Mouse (Mus musculus) midbrain, embryonic 16.5 days (tissue): ENCODE measurements around the gene 4930562C15Rik. TPM values are rescaled to one million over a fixed set of nuclear protein-coding genes. Genes with fewer than 3 reads are reported as not detected.

Experiments
- ATAC-seq: fragments of 200-750 bp; cut with Nextera tagmentation; 2 replicates; pipeline ENCODE4 v1.8.0; 2017; ENCODE audit warnings: moderate TSS enrichment
- H3K27ac ChIP-seq: fragments of 300-500 bp; sonication (generic); 2 replicates; pipeline ENCODE4 v1.5.1; 2014; ENCODE audit warnings: mild to moderate bottlenecking, low read length, mixed read lengths
- H3K27me3 ChIP-seq: fragments of 300-500 bp; sonication (generic); 2 replicates; pipeline ENCODE4 v1.6.1; 2014; ENCODE audit warnings: low read depth, low read length, mixed read lengths; ENCODE audit not compliant: control insufficient read depth, insufficient read depth
- H3K36me3 ChIP-seq: fragments of 300-500 bp; sonication (generic); 2 replicates; pipeline ENCODE4 v1.6.1; 2014; ENCODE audit warnings: mild to moderate bottlenecking, low read length, moderate library complexity, mixed read lengths; ENCODE audit not compliant: control insufficient read depth, insufficient read depth
- H3K4me1 ChIP-seq: fragments of 300-500 bp; sonication (generic); 2 replicates; pipeline ENCODE4 v1.6.1; 2014; ENCODE audit warnings: mild to moderate bottlenecking, low read length, mixed read lengths; ENCODE audit not compliant: control insufficient read depth, insufficient read depth
- H3K4me2 ChIP-seq: fragments of 300-500 bp; sonication (generic); 2 replicates; pipeline ENCODE4 v1.6.1; 2014; ENCODE audit warnings: mild to moderate bottlenecking, low read length, mixed read lengths
- H3K4me3 ChIP-seq: fragments of 300-500 bp; sonication (generic); 2 replicates; pipeline ENCODE4 v1.5.1; 2014; ENCODE audit warnings: low read depth, mild to moderate bottlenecking, low read length, moderate library complexity, mixed read lengths
- H3K9ac ChIP-seq: fragments of 300-500 bp; sonication (generic); 2 replicates; pipeline ENCODE4 v1.6.1; 2014; ENCODE audit warnings: low read depth, low read length, mixed read lengths
- H3K9me3 ChIP-seq: fragments of 300-500 bp; sonication (generic); replicated peaks from 2 replicates; pipeline ENCODE4 v1.6.1; 2014; ENCODE audit warnings: mild to moderate bottlenecking, low read length, mixed read lengths; ENCODE audit not compliant: control insufficient read depth, poor library complexity, severe bottlenecking
- WGBS: fragments of 180-500 bp; shearing (Covaris S2); extraction: QIAGEN DNeasy Blood & Tissue Kit; methylation state at CpG from one replicate; pipeline ENCODE4 v1.1.7; 2014; 5-methylcytosine and 5-hydroxymethylcytosine counted together
- polyA plus RNA-seq: library from polyadenylated mRNA; unstranded; fragments of >200 nt; fragmentation: Nextera tagmentation; extraction: Ambion mirVana; gene quantifications from 2 replicates; pipeline ENCODE4 v1.2.1, GENCODE M21; 2015

Gene 4930562C15Rik
- polyA plus RNA-seq, 1 experiment from 2014 or later, result 0.26 TPM

DNA sequence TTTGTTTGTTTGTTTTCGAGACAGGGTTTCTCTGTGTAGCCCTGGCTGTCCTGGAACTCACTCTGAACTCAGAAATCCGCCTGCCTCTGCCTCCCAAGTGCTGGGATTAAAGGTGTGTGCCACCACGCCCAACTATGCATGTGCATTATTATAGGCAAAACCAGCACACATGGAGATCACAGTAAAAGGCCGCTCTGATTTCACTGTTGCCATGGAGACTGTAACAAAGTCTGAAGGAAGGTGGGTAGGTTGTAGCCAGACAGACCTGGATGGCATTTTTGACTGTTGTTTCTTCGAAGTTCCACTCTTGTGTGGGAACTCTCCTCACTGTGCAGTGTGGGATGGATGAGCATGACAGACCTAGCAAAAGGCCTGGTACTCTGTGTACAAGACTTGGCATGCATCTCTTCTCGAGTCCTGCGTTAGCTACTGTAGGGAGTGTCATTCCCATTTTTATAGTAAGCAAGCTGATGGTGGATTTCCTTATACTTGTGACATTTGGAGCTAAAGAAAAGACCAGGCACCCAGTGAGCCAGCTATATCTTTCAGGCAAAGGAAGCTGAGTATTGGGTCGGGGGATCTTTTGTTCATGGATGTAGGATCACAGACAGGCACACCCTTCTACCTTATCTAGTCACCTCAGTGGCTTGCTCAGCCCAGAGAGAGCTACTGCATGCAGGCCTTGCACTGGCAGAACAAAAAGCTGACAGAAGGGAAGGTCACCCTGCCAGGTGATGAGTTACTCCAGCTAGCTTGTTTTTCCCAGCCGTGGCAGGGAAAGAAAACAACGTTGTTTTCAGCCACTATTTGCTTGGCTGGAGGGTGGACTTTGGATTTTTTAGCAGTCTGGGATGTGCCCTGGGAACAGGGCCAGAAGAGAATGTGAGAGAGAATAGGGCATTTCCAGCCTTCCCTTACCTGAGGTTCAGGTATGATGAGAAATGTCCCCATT, 46.5 kb downstream of the 4930562C15Rik start:
- WGBS, result 74% methylated on average over 10 of the region's 10 CpGs
- ATAC-seq, result no peak
- H3K4me2 ChIP-seq, result peak overlapping the region; percentile 92
- no peaks in the 10 kb centered on the region for H3K36me3 ChIP-seq
- peak overlapping the region; percentile 85 for H3K9ac ChIP-seq
- peak overlapping the region; percentile 94; the same call in 1 of the 2 replicates for H3K27ac ChIP-seq
- no peaks in the 10 kb centered on the region for H3K9me3 ChIP-seq
- peak overlapping the region; percentile 83 for H3K4me3 ChIP-seq
- peaks cover 29% of the 10 kb centered on the region for H3K4me1 ChIP-seq
- H3K27me3 ChIP-seq, result no peaks in the 10 kb centered on the region

DNA sequence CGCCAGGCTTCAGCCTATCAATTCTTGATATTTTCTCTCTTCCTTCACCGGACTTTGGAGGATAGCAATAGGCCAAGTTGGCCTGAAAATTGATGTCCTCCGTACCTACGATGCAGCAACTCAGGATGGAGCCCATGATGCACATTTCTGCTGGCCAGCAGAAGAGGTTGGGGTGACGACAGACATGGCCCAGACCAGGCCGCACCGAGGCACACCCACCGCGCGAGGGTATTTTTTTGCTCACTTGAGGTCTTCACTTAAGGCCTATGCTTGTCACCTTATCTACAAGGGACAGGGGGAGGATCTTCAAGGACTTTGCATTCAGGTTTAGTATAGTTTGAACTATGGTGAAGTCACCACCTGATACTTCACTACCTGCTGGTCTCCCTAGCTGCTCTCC, 49.7 kb downstream of the 4930562C15Rik start:
- Histone ChIP-seq H3K4me2 (peak overlapping the region; percentile 55), H3K27ac (no peak overlapping the region; the same call in 1 of the 2 replicates), H3K9me3 (no peaks in the 10 kb centered on the region), H3K4me3 (no peak overlapping the region), H3K36me3 (no peaks in the 10 kb centered on the region), H3K4me1 (peaks cover 38% of the 10 kb centered on the region), H3K27me3 (no peaks in the 10 kb centered on the region), H3K9ac (no peak overlapping the region; the same call in 1 of the 2 replicates)
- no peak for ATAC-seq
- WGBS, result 94% methylated on average over 10 of the region's 10 CpGs

- peak within 1 kb of the TSS; percentile 82 for H3K4me3 ChIP-seq
- no peaks in the 10 kb centered on the region for H3K36me3 ChIP-seq
- peaks cover 42% of the 10 kb centered on the region for H3K4me1 ChIP-seq
Measured at GRCm38 (mm10) chr16:4885760-4886689, 50.8 kb downstream of the 4930562C15Rik start, which contains the start of gene Mgrn1. TSS of gene Mgrn1 (plus strand) at chr16:4886249.

DNA sequence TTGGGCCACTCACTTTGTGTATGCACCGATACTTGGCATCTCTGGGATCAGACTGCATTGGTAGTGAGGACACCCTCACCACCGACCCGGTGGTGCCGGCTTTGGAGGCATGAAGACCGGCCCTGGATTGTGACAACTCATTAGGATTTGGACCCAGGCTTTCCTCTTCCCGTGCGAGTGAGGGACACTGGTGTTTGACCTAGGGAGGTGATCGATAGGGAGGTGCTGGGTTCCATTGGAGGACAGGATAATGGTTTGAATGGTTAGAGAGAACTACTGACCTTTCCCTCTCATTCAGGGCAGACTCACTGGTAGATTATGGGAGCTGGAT, 51.4 kb downstream of the 4930562C15Rik start:
- peak; percentile 57 for ATAC-seq
- Histone ChIP-seq H3K9ac (peak overlapping the region; percentile 90), H3K27me3 (no peaks in the 10 kb centered on the region), H3K9me3 (no peaks in the 10 kb centered on the region), H3K4me2 (peak overlapping the region; percentile 66), H3K4me3 (peak overlapping the region; percentile 82), H3K4me1 (peaks cover 36% of the 10 kb centered on the region), H3K27ac (peak overlapping the region; percentile 86), H3K36me3 (no peaks in the 10 kb centered on the region)
- under 1% methylated on average over 8 of the region's 8 CpGs for WGBS

More at GRCm38 (mm10) chr16:4885760-4886689, 50.8 kb downstream of the 4930562C15Rik start, which contains the start of gene Mgrn1:
- Histone ChIP-seq H3K27me3 (no peaks in the 10 kb centered on the region), H3K4me2 (peak within 1 kb of the TSS; percentile 66), H3K27ac (peak within 1 kb of the TSS; percentile 86), H3K9ac (peak within 1 kb of the TSS; percentile 90), H3K9me3 (no peaks in the 10 kb centered on the region)
- ATAC-seq, result peak; percentile 83
- 0% methylated on average over 42 of the region's 74 CpGs for WGBS

DNA sequence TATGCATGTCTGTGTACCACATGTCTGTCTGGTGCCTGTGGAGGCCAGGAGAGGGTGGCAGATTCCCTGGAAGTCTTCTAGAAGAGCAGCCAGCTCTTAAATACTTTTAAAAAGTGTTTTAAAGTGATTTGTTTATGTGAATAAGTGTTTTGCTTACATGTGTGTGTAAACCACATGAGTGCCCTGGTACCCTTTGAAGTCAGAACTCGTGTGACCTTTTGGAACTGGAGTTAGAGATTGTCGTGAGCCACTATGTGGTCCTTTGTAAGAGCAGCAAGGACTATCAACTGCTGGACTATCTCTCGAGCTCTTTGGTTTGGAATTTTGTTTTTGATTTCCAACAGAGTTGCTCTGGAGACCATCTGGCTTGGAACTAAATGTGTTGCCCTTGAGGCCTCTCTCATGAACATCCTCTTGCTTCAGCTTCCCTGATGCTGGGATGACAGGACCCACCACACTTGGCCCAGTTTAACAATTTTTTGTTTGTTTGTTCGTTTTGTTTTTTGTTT, 55.0 kb downstream of the 4930562C15Rik start:
- Histone ChIP-seq H3K9ac (no peak overlapping the region), H3K27ac (no peak overlapping the region), H3K36me3 (no peaks in the 10 kb centered on the region), H3K4me1 (peaks cover 30% of the 10 kb centered on the region), H3K4me3 (no peak overlapping the region), H3K4me2 (no peak overlapping the region), H3K9me3 (no peaks in the 10 kb centered on the region), H3K27me3 (no peaks in the 10 kb centered on the region)
- no peak for ATAC-seq
- WGBS, result 70% methylated on average over 4 of the region's 4 CpGs

DNA sequence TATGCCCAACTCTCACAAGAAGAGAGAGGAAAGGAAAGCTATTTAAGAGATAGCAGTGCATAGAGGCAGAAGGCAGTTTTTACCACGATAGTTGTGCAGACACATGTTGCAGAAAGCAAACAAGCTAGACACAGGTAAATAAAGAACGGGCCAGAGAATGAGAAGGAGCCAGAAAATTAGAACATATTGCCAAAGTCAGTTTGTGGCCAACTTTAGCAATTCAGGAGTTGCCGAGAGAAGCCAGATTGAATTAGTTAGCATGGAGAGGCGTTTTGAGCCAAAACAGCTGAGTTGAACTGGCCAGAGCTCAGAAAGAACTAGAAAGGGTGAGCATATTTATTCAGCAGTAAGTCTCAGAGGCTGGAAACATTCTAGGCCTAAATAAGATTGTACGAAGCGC, 57.0 kb downstream of the 4930562C15Rik start:
- no peak overlapping the region for H3K4me2 ChIP-seq
- WGBS, result 94% methylated on average over 6 of the region's 6 CpGs
- H3K9me3 ChIP-seq, result no peaks in the 10 kb centered on the region
- no peak overlapping the region for H3K27ac ChIP-seq
- H3K27me3 ChIP-seq, result no peaks in the 10 kb centered on the region
- no peak overlapping the region for H3K9ac ChIP-seq
- ATAC-seq, result no peak
- no peaks in the 10 kb centered on the region for H3K36me3 ChIP-seq
- peaks cover 25% of the 10 kb centered on the region for H3K4me1 ChIP-seq
- no peak overlapping the region for H3K4me3 ChIP-seq

- Histone ChIP-seq H3K4me1 (peaks cover 9% of the 10 kb centered on the region), H3K9me3 (no peaks in the 10 kb centered on the region), H3K4me2 (no peak overlapping the region), H3K9ac (no peak overlapping the region), H3K4me3 (no peak overlapping the region), H3K27ac (no peak overlapping the region), H3K27me3 (no peaks in the 10 kb centered on the region), H3K36me3 (no peaks in the 10 kb centered on the region)
- 83% methylated on average over 7 of the region's 7 CpGs for WGBS
- no peak for ATAC-seq
Measured at GRCm38 (mm10) chr16:4894201-4894908, 59.1 kb downstream of the 4930562C15Rik start.

- no peak overlapping the region for H3K4me3 ChIP-seq
- whole genome bisulfite sequencing, result 79% methylated on average over 5 of the region's 5 CpGs
- no peaks in the 10 kb centered on the region for H3K27me3 ChIP-seq
- no peaks in the 10 kb centered on the region for H3K36me3 ChIP-seq
- no peak for ATAC-seq
- no peaks in the 10 kb centered on the region for H3K9me3 ChIP-seq
- no peak overlapping the region for H3K9ac ChIP-seq
- no peak overlapping the region for H3K4me2 ChIP-seq
- H3K27ac ChIP-seq, result no peak overlapping the region
- peaks cover 2% of the 10 kb centered on the region; the same call in 1 of the 2 replicates for H3K4me1 ChIP-seq
Measured at GRCm38 (mm10) chr16:4896249-4897027, 61.2 kb downstream of the 4930562C15Rik start.
